Mouse (Mus musculus): ENCODE data around the gene Stk10.

GRCm38 (mm10) chr11:32534453-32535075 is 1.5 kb downstream of the Stk10 start:
- TF ChIP-seq CTCF (conservative IDR thresholded peaks at IDR 0.05; ENCODE audit: insufficient read depth, insufficient read length, low read depth, low read length) (no peak), POLR2A (IDR thresholded peaks at IDR 0.05; ENCODE audit: low read depth, low read length) (no peak)
